Mouse (Mus musculus): ENCODE measurements around the gene Cpeb3. TPM values are rescaled to one million over a fixed set of nuclear protein-coding genes. Genes with fewer than 3 reads are reported as not detected.

Cpeb3 gene
- polyA plus RNA-seq, 1 experiment from 2014 or later: 1.1 TPM

- no peak for ATAC-seq (ENCODE audit: insufficient number of reproducible peaks, low FRiP score, low TSS enrichment, low read depth)
- Histone ChIP-seq H3K36me3 (no peaks in the 10 kb centered on the region), H3K4me2 (replicated peaks) (peak overlapping the region; percentile 100), H3K4me3 (replicated peaks) (peak overlapping the region; percentile 69), H3K9me3 (replicated peaks) (no peaks in the 10 kb centered on the region), H3K4me1 (peaks cover 14% of the 10 kb centered on the region), H3K9ac (peak overlapping the region; percentile 23), H3K27me3 (peaks cover 23% of the 10 kb centered on the region), H3K27ac (replicated peaks) (peak overlapping the region; percentile 83)
- under 1% methylated on average over 12 of the region's 12 CpGs for WGBS
Measured at GRCm38 (mm10) chr19:37175436-37175805, 33.0 kb downstream of the Cpeb3 start.

- Histone ChIP-seq H3K9ac (peak overlapping the region; percentile 62), H3K36me3 (no peaks in the 10 kb centered on the region), H3K4me3 (replicated peaks) (peak overlapping the region; percentile 69), H3K27me3 (peaks cover 23% of the 10 kb centered on the region), H3K9me3 (replicated peaks) (no peaks in the 10 kb centered on the region), H3K4me2 (replicated peaks) (peak overlapping the region; percentile 100), H3K4me1 (peaks cover 14% of the 10 kb centered on the region), H3K27ac (replicated peaks) (peak overlapping the region; percentile 83)
- ATAC-seq (ENCODE audit: insufficient number of reproducible peaks, low FRiP score, low TSS enrichment, low read depth): peak; percentile 77; the same call in 1 of the 2 replicates
- WGBS: 0% methylated on average over 36 of the region's 36 CpGs
Measured at GRCm38 (mm10) chr19:37174716-37175435, 33.5 kb downstream of the Cpeb3 start.

- Histone ChIP-seq H3K4me1 (peaks cover 14% of the 10 kb centered on the region), H3K27ac (replicated peaks) (peak overlapping the region; percentile 83), H3K36me3 (no peaks in the 10 kb centered on the region), H3K9ac (peak overlapping the region; percentile 62), H3K27me3 (peaks cover 23% of the 10 kb centered on the region), H3K9me3 (replicated peaks) (no peaks in the 10 kb centered on the region), H3K4me3 (replicated peaks) (peak overlapping the region; percentile 69), H3K4me2 (replicated peaks) (peak overlapping the region; percentile 100)
- WGBS: under 1% methylated on average over 69 of the region's 70 CpGs
- ATAC-seq (ENCODE audit: insufficient number of reproducible peaks, low FRiP score, low TSS enrichment, low read depth): peak; percentile 55; the same call in 1 of the 2 replicates
Measured at GRCm38 (mm10) chr19:37174116-37174715, 34.2 kb downstream of the Cpeb3 start.

- peak overlapping the region; percentile 62; the same call in 1 of the 2 replicates for H3K9ac ChIP-seq
- peak overlapping the region; percentile 69 for H3K4me3 ChIP-seq (replicated peaks)
- peak overlapping the region; percentile 100 for H3K4me2 ChIP-seq (replicated peaks)
- H3K27ac ChIP-seq (replicated peaks): no peak overlapping the region
- WGBS: 28% methylated on average over 20 of the region's 20 CpGs
- peaks cover 23% of the 10 kb centered on the region for H3K27me3 ChIP-seq
- H3K4me1 ChIP-seq: peaks cover 14% of the 10 kb centered on the region
- no peak for ATAC-seq (ENCODE audit: insufficient number of reproducible peaks, low FRiP score, low TSS enrichment, low read depth)
- H3K9me3 ChIP-seq (replicated peaks): no peaks in the 10 kb centered on the region
- H3K36me3 ChIP-seq: no peaks in the 10 kb centered on the region
Measured at GRCm38 (mm10) chr19:37173331-37174115, 34.9 kb downstream of the Cpeb3 start.

- no peaks in the 10 kb centered on the region for H3K9me3 ChIP-seq (replicated peaks)
- H3K9ac ChIP-seq: no peak overlapping the region
- H3K4me3 ChIP-seq (replicated peaks): no peak overlapping the region
- no peak for ATAC-seq (ENCODE audit: insufficient number of reproducible peaks, low FRiP score, low TSS enrichment, low read depth)
- peaks cover 23% of the 10 kb centered on the region for H3K27me3 ChIP-seq
- H3K36me3 ChIP-seq: no peaks in the 10 kb centered on the region
- WGBS: 68% methylated on average over 11 of the region's 11 CpGs
- peaks cover 14% of the 10 kb centered on the region for H3K4me1 ChIP-seq
- no peak overlapping the region for H3K27ac ChIP-seq (replicated peaks)
- no peak overlapping the region for H3K4me2 ChIP-seq (replicated peaks)
Measured at GRCm38 (mm10) chr19:37172566-37173130, 35.8 kb downstream of the Cpeb3 start.

GRCm38 (mm10) chr19:37172096-37172495 lies 36.3 kb downstream of the Cpeb3 start:
- Histone ChIP-seq H3K36me3 (no peaks in the 10 kb centered on the region), H3K4me1 (peaks cover 14% of the 10 kb centered on the region), H3K9ac (no peak overlapping the region), H3K4me2 (replicated peaks) (no peak overlapping the region), H3K4me3 (replicated peaks) (no peak overlapping the region), H3K27me3 (peaks cover 22% of the 10 kb centered on the region), H3K9me3 (replicated peaks) (no peaks in the 10 kb centered on the region), H3K27ac (replicated peaks) (no peak overlapping the region)
- WGBS: 58% methylated on average over 1 of the region's 1 CpGs
- ATAC-seq (ENCODE audit: insufficient number of reproducible peaks, low FRiP score, low TSS enrichment, low read depth): no peak

- WGBS: 80% methylated on average over 5 of the region's 5 CpGs
- H3K27me3 ChIP-seq: no peaks in the 10 kb centered on the region
Measured at GRCm38 (mm10) chr19:37156770-37157336, 51.5 kb downstream of the Cpeb3 start.

GRCm38 (mm10) chr19:37156040-37156439 lies 52.4 kb downstream of the Cpeb3 start:
- WGBS: 80% methylated on average over 4 of the region's 4 CpGs

More at GRCm38 (mm10) chr19:37156770-37157336, 51.5 kb downstream of the Cpeb3 start:
- no peak overlapping the region for H3K4me3 ChIP-seq (replicated peaks)
- H3K9ac ChIP-seq: no peak overlapping the region
- no peaks in the 10 kb centered on the region for H3K4me1 ChIP-seq
- H3K27ac ChIP-seq (replicated peaks): no peak overlapping the region
- no peak overlapping the region for H3K4me2 ChIP-seq (replicated peaks)
- H3K36me3 ChIP-seq: no peaks in the 10 kb centered on the region
- no peaks in the 10 kb centered on the region for H3K9me3 ChIP-seq (replicated peaks)
- no peak for ATAC-seq (ENCODE audit: insufficient number of reproducible peaks, low FRiP score, low TSS enrichment, low read depth)

GRCm38 (mm10) chr19:37147145-37147544 lies 61.3 kb downstream of the Cpeb3 start:
- Histone ChIP-seq H3K27ac (replicated peaks) (no peak overlapping the region), H3K27me3 (no peaks in the 10 kb centered on the region), H3K9me3 (replicated peaks) (no peaks in the 10 kb centered on the region), H3K9ac (no peak overlapping the region), H3K4me2 (replicated peaks) (no peak overlapping the region), H3K4me1 (no peaks in the 10 kb centered on the region), H3K36me3 (no peaks in the 10 kb centered on the region), H3K4me3 (replicated peaks) (no peak overlapping the region)
- no peak for ATAC-seq (ENCODE audit: insufficient number of reproducible peaks, low FRiP score, low TSS enrichment, low read depth)
- 72% methylated on average over 4 of the region's 4 CpGs for WGBS

More at GRCm38 (mm10) chr19:37156040-37156439, 52.4 kb downstream of the Cpeb3 start:
- Histone ChIP-seq H3K36me3 (no peaks in the 10 kb centered on the region), H3K4me3 (replicated peaks) (no peak overlapping the region), H3K4me1 (no peaks in the 10 kb centered on the region), H3K27ac (replicated peaks) (no peak overlapping the region), H3K9ac (no peak overlapping the region), H3K27me3 (no peaks in the 10 kb centered on the region), H3K4me2 (replicated peaks) (no peak overlapping the region), H3K9me3 (replicated peaks) (no peaks in the 10 kb centered on the region)
- ATAC-seq (ENCODE audit: insufficient number of reproducible peaks, low FRiP score, low TSS enrichment, low read depth): no peak

- Histone ChIP-seq H3K27me3 (no peaks in the 10 kb centered on the region), H3K4me3 (replicated peaks) (no peak overlapping the region), H3K27ac (replicated peaks) (no peak overlapping the region), H3K9me3 (replicated peaks) (no peaks in the 10 kb centered on the region), H3K4me2 (replicated peaks) (no peak overlapping the region), H3K9ac (no peak overlapping the region), H3K36me3 (no peaks in the 10 kb centered on the region), H3K4me1 (no peaks in the 10 kb centered on the region)
- WGBS: 81% methylated on average over 1 of the region's 1 CpGs
- no peak for ATAC-seq (ENCODE audit: insufficient number of reproducible peaks, low FRiP score, low TSS enrichment, low read depth)
Measured at GRCm38 (mm10) chr19:37145846-37146245, 62.6 kb downstream of the Cpeb3 start.

- WGBS: 88% methylated on average over 5 of the region's 5 CpGs
- H3K9me3 ChIP-seq (replicated peaks): no peaks in the 10 kb centered on the region
- no peak for ATAC-seq (ENCODE audit: insufficient number of reproducible peaks, low FRiP score, low TSS enrichment, low read depth)
- no peaks in the 10 kb centered on the region for H3K36me3 ChIP-seq
- no peaks in the 10 kb centered on the region for H3K27me3 ChIP-seq
- no peak overlapping the region for H3K4me3 ChIP-seq (replicated peaks)
- H3K4me1 ChIP-seq: no peaks in the 10 kb centered on the region
- H3K4me2 ChIP-seq (replicated peaks): no peak overlapping the region
- H3K27ac ChIP-seq (replicated peaks): no peak overlapping the region
- H3K9ac ChIP-seq: no peak overlapping the region
Measured at GRCm38 (mm10) chr19:37145401-37145800, 63.0 kb downstream of the Cpeb3 start.
